Mouse (Mus musculus): Measurements from ENCODE around the gene Apobr. TPM values are rescaled to one million over a fixed set of nuclear protein-coding genes. Genes with fewer than 3 reads are reported as not detected.

Apobr gene
- polyA plus RNA-seq, 1 experiment, result 17.6 TPM

DNA sequence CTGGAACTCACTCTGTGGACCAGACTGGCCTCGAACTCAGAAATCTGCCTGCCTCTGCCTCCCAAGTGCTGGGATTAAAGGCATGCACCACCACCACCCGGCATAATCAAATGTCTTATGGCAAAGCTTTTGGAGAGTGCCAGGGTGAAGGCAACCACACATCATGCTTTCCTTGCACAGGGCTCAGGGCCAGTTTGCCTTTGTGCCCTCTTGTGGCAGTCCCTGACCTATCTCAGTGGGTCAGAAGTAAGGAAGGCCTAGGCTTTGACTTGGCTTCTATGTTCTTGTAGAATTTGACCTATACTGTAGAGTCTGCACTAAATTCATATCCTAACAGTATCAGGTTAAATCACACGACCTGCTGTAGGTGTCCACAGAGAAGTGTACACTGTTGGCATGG lies 32.0 kb downstream of the Apobr start:
- TF ChIP-seq CTCF (IDR thresholded peaks at IDR 0.05; ENCODE audit: insufficient read depth, low read length), result peak; percentile 36; the same call in 1 of the 2 replicates
- TF ChIP-seq POLR2A (IDR thresholded peaks at IDR 0.05; ENCODE audit: borderline replicate concordance, extremely low read depth, low read depth, low read length), result no peak
- WGBS, result 64% methylated on average over 3 of the region's 3 CpGs
- no peak overlapping the region for H3K4me3 ChIP-seq (replicated peaks; ENCODE audit: extremely low read depth, low read depth, low read length)
- no peak for DNase-seq
- H3K4me1 ChIP-seq (ENCODE audit: control insufficient read depth, insufficient read depth, low read length), result no peaks in the 10 kb centered on the region

DNA sequence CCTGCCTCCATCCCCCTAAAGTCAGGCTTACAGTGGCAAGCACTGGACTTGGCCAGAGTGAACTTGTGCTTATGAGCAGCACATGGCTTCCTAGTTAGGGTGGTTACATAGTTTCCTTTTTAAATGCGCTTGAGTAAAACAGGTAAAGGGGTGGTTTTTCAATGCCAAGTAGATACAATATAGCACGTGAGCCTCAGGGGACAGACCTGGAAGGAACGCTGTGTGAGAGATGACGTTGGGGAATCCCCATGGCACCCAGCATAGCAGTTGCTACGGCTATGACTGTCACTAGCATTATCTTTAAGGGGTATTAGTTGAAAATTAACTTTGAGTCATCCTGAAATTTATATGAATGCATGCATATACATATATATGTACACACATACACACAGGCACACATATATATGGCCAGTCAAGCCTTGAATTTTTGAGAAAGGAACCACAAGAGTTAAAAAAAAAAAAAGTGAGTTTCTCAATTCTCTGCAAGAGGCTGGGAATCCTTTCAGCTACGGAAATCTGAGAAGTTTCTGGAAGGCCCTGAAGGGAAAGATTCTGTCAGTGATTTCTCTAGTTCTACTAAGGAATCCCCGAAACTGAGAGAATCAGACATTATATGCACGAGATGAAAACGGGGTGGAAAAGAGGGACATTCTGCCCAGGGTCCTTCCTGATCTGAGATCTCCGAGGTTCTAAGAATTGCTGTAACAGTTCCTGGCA lies 35.0 kb downstream of the Apobr start:
- no peaks in the 10 kb centered on the region; the same call in none of the 2 replicates for H3K4me1 ChIP-seq (ENCODE audit: control insufficient read depth, insufficient read depth, low read length)
- TF ChIP-seq CTCF (IDR thresholded peaks at IDR 0.05; ENCODE audit: insufficient read depth, low read length) (no peak), POLR2A (IDR thresholded peaks at IDR 0.05; ENCODE audit: borderline replicate concordance, extremely low read depth, low read depth, low read length) (no peak)
- no peak overlapping the region for H3K4me3 ChIP-seq (replicated peaks; ENCODE audit: extremely low read depth, low read depth, low read length)
- DNase-seq, result no peak
- 61% methylated on average over 10 of the region's 10 CpGs for WGBS

DNA sequence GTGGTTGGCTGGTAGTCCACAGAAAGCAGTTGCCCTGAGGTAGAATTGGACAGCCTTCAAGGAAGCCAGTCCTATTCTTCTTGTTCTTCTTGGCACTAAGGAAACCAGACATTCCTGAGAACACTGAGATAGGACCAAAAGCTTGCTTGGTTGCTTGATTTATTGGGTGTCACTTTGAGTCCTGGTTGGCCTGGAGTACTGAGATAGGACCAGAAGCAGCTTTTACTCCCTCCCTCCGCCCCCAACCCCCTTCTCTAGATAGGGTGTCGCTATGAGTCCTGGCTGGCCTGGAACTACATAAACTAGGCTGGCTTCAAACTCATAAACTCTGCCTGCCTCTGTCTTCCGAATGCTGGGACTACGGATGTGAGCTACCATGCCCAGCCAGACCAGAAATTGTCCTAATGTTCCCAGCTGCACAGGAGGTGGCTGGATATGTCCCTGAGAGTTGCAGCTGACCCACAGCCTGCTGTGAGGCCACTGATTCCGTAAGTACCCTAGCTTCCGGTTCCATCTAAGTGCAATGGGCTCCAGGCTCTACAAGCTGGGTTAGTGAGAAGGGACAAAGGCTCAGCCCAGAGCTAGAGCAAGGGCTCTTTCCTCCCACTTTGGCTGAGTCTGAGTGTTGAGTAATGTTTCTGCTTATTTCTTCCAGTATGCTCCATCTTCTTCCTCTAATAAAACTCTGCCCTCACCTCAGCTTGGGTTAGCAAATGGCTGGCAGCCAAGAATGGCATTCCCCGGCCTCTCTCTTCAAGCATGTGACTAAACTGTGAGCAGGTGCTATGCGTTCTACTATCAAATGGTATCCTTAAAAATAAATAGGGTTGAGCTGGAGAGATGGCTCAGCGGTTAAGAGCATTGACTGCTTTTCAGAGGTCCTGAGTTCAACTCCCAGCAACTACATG lies 37.0 kb downstream of the Apobr start:
- DNase-seq, result no peak
- WGBS, result 53% methylated on average over 9 of the region's 9 CpGs
- peak; percentile 5; the same call in 1 of the 2 replicates for TF ChIP-seq POLR2A (IDR thresholded peaks at IDR 0.05; ENCODE audit: borderline replicate concordance, extremely low read depth, low read depth, low read length)
- no peak for TF ChIP-seq CTCF (IDR thresholded peaks at IDR 0.05; ENCODE audit: insufficient read depth, low read length)
- Histone ChIP-seq H3K4me3 (replicated peaks; ENCODE audit: extremely low read depth, low read depth, low read length) (no peak overlapping the region), H3K4me1 (ENCODE audit: control insufficient read depth, insufficient read depth, low read length) (no peaks in the 10 kb centered on the region; the same call in none of the 2 replicates)

DNA sequence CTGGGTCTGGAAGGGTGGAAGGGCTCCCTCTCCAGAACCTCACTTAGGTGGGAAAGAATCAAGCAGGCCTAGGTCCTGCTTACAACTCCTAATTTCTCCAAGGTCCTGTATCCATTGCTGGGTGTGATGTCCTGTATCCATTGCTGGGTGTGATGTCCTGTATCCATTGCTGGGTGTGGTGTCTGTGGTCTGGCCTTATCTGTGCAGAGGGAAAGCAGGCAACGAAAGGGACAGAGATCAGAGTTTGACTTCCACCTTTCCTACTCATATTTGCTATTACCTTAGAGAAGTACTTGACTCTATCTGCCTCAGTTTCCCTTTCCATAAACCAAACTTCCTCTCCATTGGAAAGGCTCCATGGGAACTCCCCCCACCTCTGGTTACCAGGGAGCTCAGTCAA lies 38.6 kb downstream of the Apobr start:
- WGBS, result 60% methylated on average over 1 of the region's 1 CpGs
- DNase-seq, result no peak
- H3K4me3 ChIP-seq (replicated peaks; ENCODE audit: extremely low read depth, low read depth, low read length), result no peak overlapping the region
- H3K4me1 ChIP-seq (ENCODE audit: control insufficient read depth, insufficient read depth, low read length), result peaks cover 3% of the 10 kb centered on the region
- TF ChIP-seq CTCF (IDR thresholded peaks at IDR 0.05; ENCODE audit: insufficient read depth, low read length) (no peak), POLR2A (IDR thresholded peaks at IDR 0.05; ENCODE audit: borderline replicate concordance, extremely low read depth, low read depth, low read length) (no peak)

DNA sequence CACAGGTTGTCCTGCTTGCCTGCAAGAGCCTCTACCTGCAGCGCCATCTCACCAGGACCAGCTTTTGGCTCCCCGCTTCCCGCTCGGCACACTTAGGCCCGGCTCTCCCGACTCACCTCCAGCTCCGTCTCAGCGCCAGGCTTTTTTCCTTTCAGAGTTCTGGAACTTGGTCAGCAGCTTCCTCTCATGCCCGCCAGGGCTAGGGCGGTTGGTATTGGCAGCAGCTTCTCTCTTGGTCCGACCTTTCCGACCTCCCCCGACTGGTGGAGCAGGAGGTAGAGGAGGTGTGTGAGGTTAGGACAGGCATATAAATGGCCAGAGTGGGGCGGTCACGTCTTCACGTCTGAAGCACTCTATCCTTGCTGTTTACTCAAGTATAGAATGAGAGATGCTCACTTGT lies 40.0 kb downstream of the Apobr start:
- peak; percentile 57 for DNase-seq
- TF ChIP-seq POLR2A (IDR thresholded peaks at IDR 0.05; ENCODE audit: borderline replicate concordance, extremely low read depth, low read depth, low read length) (0 out of 2 replicates have a peak, but pooled peaks have one; percentile 37), CTCF (IDR thresholded peaks at IDR 0.05; ENCODE audit: insufficient read depth, low read length) (no peak)
- WGBS, result 41% methylated on average over 16 of the region's 16 CpGs

DNA sequence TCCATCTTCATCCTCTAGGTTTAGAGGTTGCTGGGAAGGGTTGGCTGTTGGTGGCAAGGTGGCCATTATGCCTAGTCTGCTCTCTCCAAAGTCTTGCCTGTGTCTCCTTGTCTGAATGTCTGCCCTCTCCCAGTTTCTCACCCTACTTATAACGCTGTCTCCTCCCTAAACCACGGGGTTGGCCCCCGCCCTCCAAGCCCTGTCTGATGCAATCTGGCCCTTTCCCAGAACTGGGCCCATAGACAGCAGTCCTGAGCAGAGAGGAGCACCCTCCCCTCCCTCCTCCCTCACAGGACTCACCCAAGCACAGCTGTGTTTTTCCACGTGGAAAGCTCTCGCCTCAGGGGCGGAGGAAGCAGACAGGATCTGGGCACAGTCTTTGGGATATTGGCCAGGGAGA lies 40.6 kb downstream of the Apobr start:
- Histone ChIP-seq H3K4me1 (ENCODE audit: control insufficient read depth, insufficient read depth, low read length) (peaks cover 5% of the 10 kb centered on the region), H3K4me3 (replicated peaks; ENCODE audit: extremely low read depth, low read depth, low read length) (peak overlapping the region; percentile 54)
- 35% methylated on average over 6 of the region's 6 CpGs for WGBS
- peak; percentile 84 for DNase-seq
- TF ChIP-seq CTCF (IDR thresholded peaks at IDR 0.05; ENCODE audit: insufficient read depth, low read length) (no peak), POLR2A (IDR thresholded peaks at IDR 0.05; ENCODE audit: borderline replicate concordance, extremely low read depth, low read depth, low read length) (peak; percentile 91; the same call in 1 of the 2 replicates)

More for the DNA sequence above, 40.0 kb downstream of the Apobr start:
- Histone ChIP-seq H3K4me3 (replicated peaks; ENCODE audit: extremely low read depth, low read depth, low read length) (peak overlapping the region; percentile 54), H3K4me1 (ENCODE audit: control insufficient read depth, insufficient read depth, low read length) (peaks cover 5% of the 10 kb centered on the region)

DNA sequence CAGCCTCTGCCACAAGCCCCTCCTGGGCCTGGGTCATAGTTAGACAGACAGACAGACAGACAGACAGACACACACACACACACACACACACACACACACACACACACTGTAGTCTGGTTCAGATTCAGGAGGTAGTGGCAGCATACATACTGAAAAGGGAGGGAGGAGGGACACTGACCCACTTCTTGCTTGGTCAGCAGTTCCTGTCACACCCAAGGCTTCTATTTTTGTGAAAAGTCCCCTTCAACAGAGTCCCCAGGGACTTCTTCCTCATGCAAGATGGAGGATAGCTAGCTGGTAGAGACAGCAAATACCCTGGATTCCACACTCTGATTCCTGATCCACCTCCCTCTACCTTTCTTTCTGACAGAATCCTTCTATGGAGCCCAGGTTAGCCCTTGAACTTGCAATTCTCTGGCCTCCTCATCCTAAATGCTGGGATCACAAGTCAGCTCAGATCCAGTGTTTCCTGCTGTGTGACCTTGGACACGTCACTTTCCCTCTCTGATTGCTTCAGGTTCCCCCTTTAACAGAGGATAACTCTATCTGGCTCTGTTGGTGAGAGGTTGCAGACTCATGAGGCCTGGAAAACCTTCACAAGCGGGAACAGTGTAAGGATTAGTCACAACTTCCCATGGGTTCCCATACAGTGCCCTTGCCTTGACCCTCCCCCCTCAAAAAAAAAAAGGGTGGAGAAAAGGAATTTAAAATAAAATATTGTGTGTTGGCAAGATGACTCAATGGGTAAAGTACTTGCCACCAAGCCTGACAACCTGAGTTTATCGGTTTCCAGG lies 41.3 kb downstream of the Apobr start:
- WGBS, result 70% methylated on average over 3 of the region's 3 CpGs
- no peak for DNase-seq

DNA sequence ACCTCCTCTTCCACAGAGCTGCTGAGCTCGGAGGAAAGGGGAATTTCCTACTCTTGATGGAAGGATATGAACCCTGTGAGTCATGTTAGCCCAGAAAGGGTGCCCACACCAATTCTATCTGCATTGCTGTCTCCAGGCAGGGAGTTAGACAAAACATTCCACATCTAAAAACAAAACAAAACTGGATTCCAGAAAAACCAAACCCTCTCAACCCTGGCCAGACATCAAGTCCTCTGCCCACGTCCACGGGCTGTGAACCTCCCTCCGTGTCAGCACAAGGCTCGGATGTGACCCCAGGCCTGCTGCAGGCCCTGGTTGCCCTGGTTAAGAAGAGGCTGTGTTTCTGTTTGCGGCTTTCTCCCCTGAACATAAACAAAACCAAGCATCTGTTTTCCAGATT lies 43.4 kb downstream of the Apobr start:
- Histone ChIP-seq H3K4me1 (ENCODE audit: control insufficient read depth, insufficient read depth, low read length) (peaks cover 6% of the 10 kb centered on the region), H3K4me3 (replicated peaks; ENCODE audit: extremely low read depth, low read depth, low read length) (no peak overlapping the region)
- 41% methylated on average over 6 of the region's 6 CpGs for WGBS
- TF ChIP-seq CTCF (IDR thresholded peaks at IDR 0.05; ENCODE audit: insufficient read depth, low read length), result no peak
- TF ChIP-seq POLR2A (IDR thresholded peaks at IDR 0.05; ENCODE audit: borderline replicate concordance, extremely low read depth, low read depth, low read length), result no peak
- DNase-seq, result no peak

More for the DNA sequence above, 41.3 kb downstream of the Apobr start:
- no peak overlapping the region for H3K4me3 ChIP-seq (replicated peaks; ENCODE audit: extremely low read depth, low read depth, low read length)
- H3K4me1 ChIP-seq (ENCODE audit: control insufficient read depth, insufficient read depth, low read length), result peaks cover 6% of the 10 kb centered on the region
- no peak for TF ChIP-seq POLR2A (IDR thresholded peaks at IDR 0.05; ENCODE audit: borderline replicate concordance, extremely low read depth, low read depth, low read length)
- TF ChIP-seq CTCF (IDR thresholded peaks at IDR 0.05; ENCODE audit: insufficient read depth, low read length), result no peak

DNA sequence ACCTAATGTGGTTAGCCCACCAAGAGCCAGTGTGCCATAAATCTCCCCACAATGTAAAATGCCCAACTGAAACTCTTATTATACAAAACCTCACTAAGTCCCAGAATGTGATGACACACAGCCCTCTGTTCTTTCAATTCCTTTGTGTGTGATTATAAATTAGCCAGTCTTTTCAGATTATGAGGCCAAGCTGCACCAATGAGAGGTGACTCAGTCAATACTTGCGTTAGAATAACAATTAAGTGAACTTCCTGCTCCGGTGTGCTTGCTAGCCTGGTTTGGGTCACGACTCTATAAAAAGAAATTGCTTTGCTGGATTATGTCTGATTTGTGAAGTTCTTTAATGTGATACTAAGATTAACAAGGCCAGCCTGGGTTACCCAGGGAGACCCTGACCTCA lies 45.2 kb downstream of the Apobr start:
- H3K4me3 ChIP-seq (replicated peaks; ENCODE audit: extremely low read depth, low read depth, low read length), result no peak overlapping the region
- peaks cover 6% of the 10 kb centered on the region for H3K4me1 ChIP-seq (ENCODE audit: control insufficient read depth, insufficient read depth, low read length)
- TF ChIP-seq POLR2A (IDR thresholded peaks at IDR 0.05; ENCODE audit: borderline replicate concordance, extremely low read depth, low read depth, low read length) (no peak), CTCF (IDR thresholded peaks at IDR 0.05; ENCODE audit: insufficient read depth, low read length) (no peak)
- DNase-seq, result no peak
- WGBS, result 31% methylated on average over 3 of the region's 3 CpGs
